Mouse (Mus musculus): ENCODE data around the gene Zfp286.
"Not testable (repeated sequence)": the region's sequence is repeated elsewhere in the genome, so short reads cannot be mapped to it uniquely, and the experiment has no call there.

The Zfp286 gene

GRCm38 (mm10) chr11:62789617-62789936, 315 bp upstream of the Zfp286 start:
- DNase-seq (ENCODE audit: low spot score) = no peak

- DNase-seq (ENCODE audit: low spot score) = no peak
These were observed 12.8 kb downstream of the Zfp286 start for GRCm38 (mm10) chr11:62776510-62776909.

GRCm38 (mm10) chr11:62760755-62761457, 28.4 kb downstream of the Zfp286 start:
- DNase-seq (ENCODE audit: low spot score) = no peak

- no peak for DNase-seq (ENCODE audit: low spot score)
These were observed 30.8 kb downstream of the Zfp286 start for GRCm38 (mm10) chr11:62758491-62758890.

- DNase-seq (ENCODE audit: low spot score) = no peak
These were observed 31.4 kb downstream of the Zfp286 start for GRCm38 (mm10) chr11:62757906-62758305.

GRCm38 (mm10) chr11:62757143-62757507, 32.1 kb downstream of the Zfp286 start:
- DNase-seq (ENCODE audit: low spot score) = no peak

GRCm38 (mm10) chr11:62756456-62757142, 32.7 kb downstream of the Zfp286 start:
- peak; percentile 83 for DNase-seq (ENCODE audit: low spot score)

- no peak for DNase-seq (ENCODE audit: low spot score)
These were observed 36.5 kb downstream of the Zfp286 start, which contains the start of gene Gm10428 for GRCm38 (mm10) chr11:62752780-62753179. Gm10428 (plus strand) TSS chr11:62753100.

GRCm38 (mm10) chr11:62752191-62752590, 37.1 kb downstream of the Zfp286 start:
- no peak for DNase-seq (ENCODE audit: low spot score)

GRCm38 (mm10) chr11:62749445-62749844, 39.8 kb downstream of the Zfp286 start:
- DNase-seq (ENCODE audit: low spot score) = not testable (repeated sequence)

GRCm38 (mm10) chr11:62748062-62748461, 41.2 kb downstream of the Zfp286 start:
- DNase-seq (ENCODE audit: low spot score) = no peak

GRCm38 (mm10) chr11:62747227-62747626, 42.0 kb downstream of the Zfp286 start:
- DNase-seq (ENCODE audit: low spot score) = no peak

- peak; percentile 22 for DNase-seq (ENCODE audit: low spot score)
These were observed 43.2 kb downstream of the Zfp286 start for GRCm38 (mm10) chr11:62746001-62746533.

GRCm38 (mm10) chr11:62744103-62744502, 45.2 kb downstream of the Zfp286 start:
- DNase-seq (ENCODE audit: low spot score) = peak; percentile 47

GRCm38 (mm10) chr11:62742261-62742957, 46.9 kb downstream of the Zfp286 start:
- no peak for DNase-seq (ENCODE audit: low spot score)

- no peak for DNase-seq (ENCODE audit: low spot score)
These were observed 48.1 kb downstream of the Zfp286 start for GRCm38 (mm10) chr11:62741186-62741585.

GRCm38 (mm10) chr11:62732665-62733064, 56.6 kb downstream of the Zfp286 start:
- DNase-seq (ENCODE audit: low spot score) = no peak

- DNase-seq (ENCODE audit: low spot score) = no peak
These were observed 57.3 kb downstream of the Zfp286 start for GRCm38 (mm10) chr11:62732022-62732387.

- peak; percentile 84 for DNase-seq (ENCODE audit: low spot score)
These were observed 57.8 kb downstream of the Zfp286 start, which contains the start of gene Zfp287 for GRCm38 (mm10) chr11:62731311-62732021. Zfp287 (minus strand) TSS chr11:62731905.

GRCm38 (mm10) chr11:62728276-62728675, 61.0 kb downstream of the Zfp286 start:
- DNase-seq (ENCODE audit: low spot score) = no peak

GRCm38 (mm10) chr11:62710657-62711056, 78.6 kb downstream of the Zfp286 start:
- DNase-seq (ENCODE audit: low spot score) = no peak

GRCm38 (mm10) chr11:62708252-62708651, 81.0 kb downstream of the Zfp286 start:
- no peak for DNase-seq (ENCODE audit: low spot score)
